Mouse (Mus musculus) frontal cortex, postnatal 10 days (tissue): ENCODE data around the gene Olfr1137.

Source experiments
- DNase-seq, 2 experiments: peaks; one replicate each; pipeline ENCODE4 v3.0.0; 2022; ENCODE audit warnings: low spot score in 2 of 2, mixed read lengths in 1 of 2

The Olfr1137 gene

DNA sequence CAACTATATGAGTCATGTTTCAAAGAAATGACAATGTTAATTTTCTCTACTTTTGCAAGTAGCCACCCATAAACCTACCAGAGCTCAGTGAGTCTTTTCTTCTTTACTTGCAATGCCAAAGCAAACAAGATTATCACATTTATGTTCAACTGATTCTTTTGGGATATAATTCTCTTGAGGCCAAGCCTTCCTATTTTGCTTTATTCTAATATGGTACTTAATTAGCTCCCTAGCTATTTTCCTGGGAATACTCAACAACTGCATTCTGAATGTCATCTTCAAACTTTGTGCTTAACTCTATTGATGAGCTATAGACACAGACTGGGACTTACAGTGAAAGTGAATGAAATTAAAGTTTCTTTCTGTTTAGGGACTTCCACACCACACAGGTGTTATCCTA is at the start of gene Olfr1137:
Gene Olfr1137 (minus strand): TSS at position 101 of the 400 bp plus-strand sequence.
- DNase-seq, result no peak

DNA sequence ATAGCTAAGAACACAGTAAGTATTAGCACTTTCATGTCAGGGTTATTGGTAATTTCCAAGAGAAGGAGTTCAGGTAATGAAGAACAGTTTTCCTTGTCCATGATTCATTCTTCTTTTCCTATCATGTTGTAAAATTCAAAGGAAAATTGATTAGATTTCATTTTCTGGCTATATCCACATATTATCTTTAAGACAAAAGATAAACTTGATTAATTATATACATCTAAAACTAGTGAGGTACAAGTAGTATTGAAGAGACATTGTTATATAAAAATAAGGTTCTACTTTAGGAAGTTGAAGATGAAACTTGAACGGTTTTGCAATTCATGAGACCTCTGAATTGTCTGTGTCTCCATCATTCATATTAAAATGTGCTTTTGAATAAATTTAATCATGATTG is 40.9 kb upstream of the Olfr1137 start, which contains the start of gene Olfr1141:
Gene Olfr1141 (minus strand): TSS at position 101 of the 400 bp plus-strand sequence.
- no peak for DNase-seq

DNA sequence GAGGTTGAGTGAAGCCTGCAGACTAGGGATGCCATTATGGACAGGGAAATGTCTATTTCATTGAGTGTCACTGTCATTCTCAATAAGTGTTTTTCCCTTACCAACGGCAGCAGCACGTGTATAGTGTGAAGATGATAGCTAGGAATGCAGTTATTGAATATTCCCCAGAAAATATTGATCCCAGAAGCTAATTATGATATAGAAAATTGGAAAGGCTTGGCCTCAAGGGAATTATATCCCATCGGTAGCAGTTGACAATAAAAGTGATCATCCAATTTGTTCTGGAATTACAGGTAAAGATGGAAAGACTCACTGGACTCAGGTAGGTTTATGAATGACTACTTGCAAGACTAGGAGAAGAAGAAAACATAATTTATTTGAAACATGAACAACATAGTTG is 30.5 kb upstream of the Olfr1137 start, which contains the start of gene Olfr1140:
Gene Olfr1140 (plus strand): TSS at position 301 of the 400 bp plus-strand sequence.
- no peak for DNase-seq

DNA sequence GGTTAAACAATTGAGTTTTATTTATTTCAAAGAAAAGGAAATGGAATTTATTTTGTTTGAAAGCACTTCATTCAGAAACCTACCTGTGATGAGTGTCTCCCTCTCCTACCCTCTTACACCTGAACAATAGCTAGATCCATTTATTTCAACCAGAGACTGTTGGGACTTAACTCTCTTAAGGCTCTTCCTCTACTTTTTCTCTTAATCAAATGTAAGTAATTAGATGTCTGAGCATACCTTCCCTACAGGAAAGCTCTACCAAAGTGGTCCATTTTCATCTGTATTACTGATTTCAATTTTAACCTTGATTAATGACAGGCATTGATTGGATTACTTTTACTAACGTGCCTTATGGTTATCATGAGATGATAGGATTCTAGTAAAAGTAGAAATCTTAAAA is 26.9 kb upstream of the Olfr1137 start, which contains the start of gene Olfr1138:
Gene Olfr1138 (minus strand): TSS at position 101 of the 400 bp plus-strand sequence.
- DNase-seq, result no peak

DNA sequence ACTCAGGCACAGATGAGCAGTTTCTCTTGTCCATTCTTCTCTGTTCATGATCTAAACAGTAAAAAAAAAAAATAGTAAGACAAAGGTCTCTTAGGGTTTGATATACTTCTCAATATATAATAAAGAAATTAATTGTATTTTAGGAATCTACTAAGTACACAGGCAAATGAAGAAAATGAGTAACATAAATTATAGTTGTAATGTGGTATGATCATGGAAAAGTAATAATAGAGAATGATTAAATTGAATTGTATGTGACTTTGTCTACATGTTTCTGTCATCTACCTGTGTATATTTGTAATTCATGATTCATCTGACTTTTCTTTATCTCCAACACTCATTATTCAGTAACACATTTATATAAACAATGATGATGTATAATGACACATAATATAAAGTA is 19.1 kb downstream of the Olfr1137 start, which contains the start of gene Olfr1136:
Gene Olfr1136 (minus strand): TSS at position 101 of the 400 bp plus-strand sequence.
- DNase-seq, result no peak

DNA sequence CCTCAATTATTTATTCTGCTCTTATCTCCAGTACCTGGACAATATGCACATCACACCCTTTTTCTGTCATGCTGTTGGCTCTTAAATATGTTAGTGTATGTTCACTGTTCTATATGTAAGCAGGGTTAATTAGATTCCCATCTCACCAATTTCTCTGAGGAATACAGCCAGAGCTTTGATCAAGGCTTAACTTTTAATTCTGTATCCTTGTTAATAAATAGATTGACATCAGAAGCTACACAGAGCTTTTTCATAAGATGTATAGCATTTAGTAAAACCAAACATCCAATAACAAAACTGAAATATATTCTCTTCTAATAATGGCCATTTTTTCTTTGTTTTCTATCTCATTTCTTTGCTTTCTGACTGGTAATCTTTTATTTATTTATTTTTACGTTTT is 39.4 kb downstream of the Olfr1137 start, which contains the start of gene Olfr1135:
Gene Olfr1135 (minus strand): TSS at position 101 of the 400 bp plus-strand sequence.
- DNase-seq, result no peak
